Mouse (Mus musculus) erythroblast, embryonic 14.5 days (primary cell): ENCODE results near the gene Cdc20b.

ENCODE experiments used
- GATA1 ChIP-seq: IDR thresholded peaks from 2 replicates; pipeline ENCODE4 v1.6.1; 2012; ENCODE audit warnings: low read length, inconsistent platforms, mixed read lengths
- TAL1 ChIP-seq: IDR thresholded peaks from 3 replicates; pipeline ENCODE4 v1.6.1; 2012; ENCODE audit warnings: low read length, inconsistent platforms, mixed read lengths

DNA sequence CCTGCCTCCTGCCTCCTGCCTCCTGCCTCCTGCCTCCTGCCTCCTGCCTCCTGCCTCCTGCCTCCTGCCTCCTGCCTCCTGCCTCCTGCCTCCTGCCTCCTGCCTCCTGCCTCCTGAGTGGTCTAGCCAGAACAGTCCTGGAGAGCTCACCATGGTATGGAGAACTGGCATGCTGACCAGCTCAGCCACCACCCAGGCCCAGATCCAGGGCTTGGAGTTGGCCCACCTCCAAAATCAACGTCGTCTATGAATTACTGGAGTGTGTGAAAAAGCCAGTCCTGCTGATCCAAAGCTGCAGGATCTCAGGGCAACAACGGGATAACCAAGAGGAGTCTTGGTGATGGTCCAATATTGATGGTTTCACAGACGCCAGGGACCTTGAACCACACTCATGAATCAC lies 84.1 kb downstream of the Cdc20b start:
- TF ChIP-seq GATA1 (no peak), TAL1 (no peak)
